Mouse (Mus musculus): ENCODE measurements around the gene St3gal4. TPM values are rescaled to one million over a fixed set of nuclear protein-coding genes. Genes with fewer than 3 reads are reported as not detected.

Gene St3gal4
- polyA plus RNA-seq, 1 experiment from 2014 or later, result 15.5 TPM

DNA sequence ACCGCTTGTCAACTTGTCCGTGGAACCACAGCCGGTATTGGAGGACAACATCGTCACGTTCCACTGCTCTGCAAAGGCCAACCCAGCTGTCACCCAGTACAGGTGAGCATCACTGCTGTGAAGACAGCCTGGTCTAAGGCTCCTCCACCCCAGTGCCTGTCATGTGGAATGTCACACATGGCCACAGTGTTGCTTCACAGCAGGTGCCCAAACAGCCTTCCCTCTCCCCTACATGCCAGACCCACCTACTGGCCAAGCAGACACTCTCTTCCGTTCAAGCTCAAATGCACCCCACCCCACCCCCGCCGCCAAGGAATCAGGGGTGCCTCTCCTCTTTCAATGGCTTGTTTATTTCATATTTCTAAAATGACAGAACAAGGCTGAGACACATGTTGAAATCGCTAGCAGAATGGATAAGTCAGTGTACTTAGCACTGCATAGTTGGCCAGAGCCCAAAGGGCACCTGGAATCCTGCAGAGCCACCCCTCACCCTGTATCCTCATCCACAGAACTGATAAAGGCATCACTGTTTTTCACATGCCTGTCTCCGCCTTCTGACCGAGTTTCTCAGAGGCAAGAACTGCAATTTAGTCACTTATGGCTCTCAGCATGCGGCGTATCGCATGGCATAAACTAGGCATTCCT is 111.2 kb downstream of the St3gal4 start:
- Histone ChIP-seq H3K27ac (no peak overlapping the region), H3K79me2 (ENCODE audit: inconsistent target) (no peaks in the 10 kb centered on the region), H3K4me3 (ENCODE audit: inconsistent target) (no peak overlapping the region), H3K36me3 (ENCODE audit: inconsistent target) (no peaks in the 10 kb centered on the region)
- WGBS (ENCODE audit: missing documents), result 88% methylated on average over 14 of the region's 14 CpGs

DNA sequence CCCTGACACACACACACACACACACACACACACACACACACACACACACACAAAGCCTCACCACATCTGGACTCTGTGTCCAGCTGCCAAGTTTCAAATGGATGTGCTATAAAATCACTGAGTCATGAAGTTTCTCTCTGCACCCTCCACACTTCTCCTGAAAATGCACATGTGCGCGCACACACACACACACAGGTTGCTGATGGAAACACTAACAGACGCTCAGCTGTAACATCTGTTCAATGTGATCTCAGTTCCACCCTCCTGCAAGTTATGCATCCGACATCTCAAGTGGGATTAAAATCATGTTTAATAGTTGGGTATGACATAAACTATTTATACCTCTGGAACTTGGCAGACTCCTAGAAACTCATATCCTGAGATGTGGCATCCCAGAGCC is 115.0 kb downstream of the St3gal4 start:
- Histone ChIP-seq H3K79me2 (ENCODE audit: inconsistent target) (no peaks in the 10 kb centered on the region), H3K27ac (no peak overlapping the region), H3K4me3 (ENCODE audit: inconsistent target) (no peak overlapping the region), H3K36me3 (ENCODE audit: inconsistent target) (no peaks in the 10 kb centered on the region)
- 93% methylated on average over 4 of the region's 4 CpGs for WGBS (ENCODE audit: missing documents)

DNA sequence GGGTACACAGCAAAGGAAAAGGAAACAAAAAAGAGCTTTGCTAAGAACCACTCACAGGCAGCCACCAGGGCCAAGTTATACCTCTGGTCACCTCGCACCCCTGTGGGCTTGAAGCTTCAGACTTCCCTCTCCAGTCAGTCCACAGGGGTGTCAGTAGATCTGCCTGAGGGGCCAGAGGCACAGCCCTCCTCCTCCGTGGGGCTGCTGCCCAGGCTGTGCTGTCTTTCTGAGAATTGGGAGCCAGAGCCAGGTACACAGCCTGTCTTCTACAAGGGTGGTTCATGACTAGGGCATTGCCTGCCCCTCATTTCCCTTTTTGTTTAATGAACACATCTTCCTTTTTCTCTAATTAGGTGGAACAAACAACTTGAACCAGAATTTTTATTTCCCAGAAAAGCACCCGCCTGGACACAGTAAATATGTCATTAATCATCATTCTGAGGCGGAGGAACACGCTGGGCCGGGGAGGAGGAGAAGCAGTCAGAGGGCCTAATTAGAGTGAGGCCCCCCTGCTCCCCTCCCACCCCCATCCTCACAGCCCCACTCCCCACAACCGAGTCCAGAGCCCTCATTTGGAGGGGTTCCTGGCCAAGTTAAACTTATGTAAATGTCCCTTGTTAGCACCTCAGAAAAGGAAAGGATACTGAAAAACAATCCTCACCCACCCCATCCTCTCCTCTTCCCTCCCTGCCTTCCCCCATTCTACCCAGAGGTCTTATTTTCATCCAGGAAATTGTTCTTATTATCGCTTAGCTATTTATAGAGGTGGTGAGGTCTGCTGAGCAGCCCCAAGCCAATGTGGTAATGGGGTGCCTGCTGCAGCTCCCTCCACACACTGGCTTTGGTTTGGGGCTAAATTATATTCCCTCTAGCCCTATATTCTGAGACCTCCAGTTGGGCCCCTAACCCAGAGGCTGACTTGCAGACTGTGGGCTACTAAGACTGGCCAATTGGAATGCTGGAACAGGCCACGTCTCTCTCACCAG is 120.9 kb downstream of the St3gal4 start:
- WGBS (ENCODE audit: missing documents), result 39% methylated on average over 8 of the region's 9 CpGs

More for the DNA sequence above, 120.9 kb downstream of the St3gal4 start:
- no peaks in the 10 kb centered on the region for H3K79me2 ChIP-seq (ENCODE audit: inconsistent target)
- no peaks in the 10 kb centered on the region for H3K36me3 ChIP-seq (ENCODE audit: inconsistent target)
- no peak overlapping the region for H3K27ac ChIP-seq
- no peak overlapping the region for H3K4me3 ChIP-seq (ENCODE audit: inconsistent target)

Other genes with a start within 250 kb of the St3gal4 start
- 19.9 to 24.5 TPM (median 20.4 TPM) in 3 replicates for gene Dcps, start 56.8 kb upstream of the St3gal4 start, polyA plus RNA-seq (2018)
- 71.0 to 178 TPM (median 77.8 TPM) in 3 replicates for gene Srpr, start 80.9 kb upstream of the St3gal4 start, polyA plus RNA-seq (2018)
- gene Tirap, start 81.0 kb upstream of the St3gal4 start, polyA plus RNA-seq (2018), result 8.9 to 11.6 TPM (median 10.0 TPM) in 3 replicates
- 18.9 to 27.3 TPM (median 22.8 TPM) in 3 replicates for gene Foxred1, start 91.8 kb upstream of the St3gal4 start, polyA plus RNA-seq (2018)
- gene Fam118b, start 148.5 kb upstream of the St3gal4 start, polyA plus RNA-seq (2018), result 11.8 to 21.7 TPM (median 12.3 TPM) in 3 replicates
- gene Rpusd4, start 148.6 kb upstream of the St3gal4 start, polyA plus RNA-seq (2018), result 9.9 to 17.8 TPM (median 16.3 TPM) in 3 replicates

All from macrophage (primary cell).